Mouse (Mus musculus) v-Abl transformed pro-B cells (cell line): ENCODE measurements around the gene Vmn1r233.

ENCODE experiments used
- in situ Hi-C, 2 experiments: fragments of 400-800 bp; cut with MboI; formaldehyde crosslinking; loops; one replicate each; pipeline ENCODE4 v1.15.1; 2025; ENCODE audit not compliant: unreplicated experiment in 2 of 2

The Vmn1r233 gene

DNA sequence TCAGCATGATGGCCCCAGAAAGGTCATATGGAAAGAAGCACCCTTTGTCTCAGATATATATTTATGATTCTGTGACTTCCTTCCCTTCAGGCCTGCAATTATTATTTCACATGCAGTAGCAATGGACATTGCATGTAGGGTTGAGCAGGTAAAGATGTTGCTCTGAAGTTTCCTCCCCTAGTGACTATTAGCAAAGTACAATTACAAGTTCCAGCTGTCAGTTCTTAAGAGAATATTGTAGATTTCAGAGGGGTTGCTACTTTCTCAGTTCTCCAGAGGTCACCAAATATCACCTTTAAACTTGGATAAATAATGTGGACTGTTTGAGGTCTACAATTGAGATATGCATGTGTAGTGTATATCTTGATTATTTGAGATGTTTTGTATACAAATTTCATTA is at the start of gene Vmn1r233:
Gene Vmn1r233 (minus strand): TSS at position 101 of the 400 bp plus-strand sequence.
- in situ Hi-C loops: no loop called here

DNA sequence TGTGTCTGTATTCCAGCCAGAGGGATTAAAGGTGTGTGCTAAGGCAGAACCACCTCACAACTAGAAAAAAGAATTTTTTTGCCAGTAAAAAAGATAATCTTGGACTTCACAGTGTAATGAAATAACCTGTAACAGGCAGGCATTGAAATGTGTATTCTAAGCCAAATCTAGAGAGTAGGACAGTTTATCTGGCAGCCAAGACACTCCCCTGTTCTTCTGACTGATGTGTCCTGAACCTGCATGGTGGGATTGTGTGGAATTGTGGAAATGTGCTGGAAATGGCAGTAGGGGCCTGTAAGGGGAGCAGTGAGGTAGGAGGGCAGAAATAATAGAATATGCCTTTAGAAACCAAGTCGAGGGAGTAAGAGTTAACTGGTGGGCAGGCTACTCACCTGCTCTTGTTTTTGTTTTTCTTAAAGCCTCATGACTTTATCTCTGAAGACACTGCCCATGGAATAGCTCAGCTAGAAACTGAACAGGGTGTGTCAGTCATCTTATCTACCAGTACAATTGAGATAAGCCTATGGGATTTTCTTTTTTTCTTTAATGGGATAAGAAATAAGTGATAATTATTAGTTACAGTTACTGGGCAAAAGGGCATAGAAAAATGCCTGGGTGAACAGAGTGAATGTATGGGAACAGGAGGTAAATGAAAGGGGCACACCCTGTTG is 22.3 kb upstream of the Vmn1r233 start:
- in situ Hi-C loops: loop anchor here (25.0 kb wide), 2 partner anchors 519 to 719 kb away; partner anchors contain the start of genes Zfp229 (in 2 of the 2) and Zfp52 (in 2 of the 2)

DNA sequence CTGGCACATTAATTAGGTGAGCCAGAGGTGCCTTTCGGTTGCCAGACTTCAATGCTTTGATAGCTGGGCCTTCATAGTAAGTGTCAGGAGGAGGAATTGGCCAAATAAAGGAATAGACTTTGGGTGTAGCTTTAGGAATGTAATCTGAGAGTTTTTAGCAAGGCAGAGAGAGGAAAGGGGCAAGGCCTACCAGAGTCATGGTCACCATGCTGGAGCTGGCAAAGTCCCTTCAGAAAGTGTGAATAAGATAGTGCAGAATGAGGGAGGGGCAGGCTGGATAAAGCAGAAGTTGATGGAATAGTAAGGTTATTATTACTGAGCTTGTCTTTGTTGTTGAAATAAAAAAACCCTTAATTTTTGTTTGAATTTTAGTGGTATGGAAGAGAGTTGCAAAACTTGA is 13.5 kb upstream of the Vmn1r233 start:
- in situ Hi-C loops: loop anchor here (25.0 kb wide), 2 partner anchors 528 to 728 kb away; partner anchors contain the start of genes Zfp229 (in 2 of the 2) and Zfp52 (in 2 of the 2)

DNA sequence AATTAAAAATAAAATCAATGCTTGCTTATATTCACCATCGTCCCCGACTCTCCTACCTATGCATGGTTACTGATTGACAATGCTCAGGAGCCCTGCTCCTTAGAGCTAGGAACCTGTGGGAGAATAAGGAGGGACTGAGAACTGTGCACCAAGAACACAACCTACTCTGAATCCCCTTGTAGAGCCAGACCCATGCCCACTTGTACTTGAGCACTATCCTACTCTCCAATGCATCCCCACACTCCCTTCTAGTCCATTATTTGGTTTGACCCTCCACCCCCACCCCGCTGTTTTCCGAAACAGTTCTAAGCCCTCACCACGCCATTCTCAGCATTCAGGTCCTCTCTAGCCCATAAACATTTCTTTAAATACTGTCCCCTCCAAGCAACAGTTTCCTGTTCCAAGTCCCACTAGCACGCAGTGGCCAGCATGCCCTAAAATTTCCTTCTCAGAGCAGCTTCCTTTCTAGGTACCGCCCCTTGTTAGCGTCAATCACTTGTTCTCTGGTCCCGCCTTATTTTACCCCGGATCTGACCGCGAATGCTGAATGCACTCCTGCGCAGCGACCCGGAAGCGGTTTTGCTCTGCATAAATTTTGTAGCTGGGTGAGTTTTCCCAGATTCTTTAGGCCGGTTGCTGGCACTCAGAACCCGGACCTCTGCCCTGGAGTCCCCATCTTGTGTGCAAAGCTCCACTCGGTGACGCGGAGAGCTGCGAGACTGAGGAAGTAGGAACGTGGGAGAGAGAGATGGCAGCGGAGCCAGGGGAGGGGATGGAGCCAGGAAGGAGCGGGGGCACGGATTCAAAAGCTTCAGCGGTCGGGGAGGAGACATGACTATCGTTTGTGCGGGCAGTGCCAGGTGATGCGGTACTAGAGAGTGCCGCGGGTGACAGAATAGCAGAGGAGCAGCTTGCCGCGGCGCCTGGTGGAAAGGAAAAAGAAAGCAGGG is 12.4 kb upstream of the Vmn1r233 start, which contains the start of gene Zfp160:
Gene Zfp160 (plus strand): TSS at position 522 of the 950 bp plus-strand sequence.
- in situ Hi-C loops: loop anchor here (25.0 kb wide), 2 partner anchors 529 to 729 kb away; partner anchors contain the start of genes Zfp229 (in 2 of the 2) and Zfp52 (in 2 of the 2)

DNA sequence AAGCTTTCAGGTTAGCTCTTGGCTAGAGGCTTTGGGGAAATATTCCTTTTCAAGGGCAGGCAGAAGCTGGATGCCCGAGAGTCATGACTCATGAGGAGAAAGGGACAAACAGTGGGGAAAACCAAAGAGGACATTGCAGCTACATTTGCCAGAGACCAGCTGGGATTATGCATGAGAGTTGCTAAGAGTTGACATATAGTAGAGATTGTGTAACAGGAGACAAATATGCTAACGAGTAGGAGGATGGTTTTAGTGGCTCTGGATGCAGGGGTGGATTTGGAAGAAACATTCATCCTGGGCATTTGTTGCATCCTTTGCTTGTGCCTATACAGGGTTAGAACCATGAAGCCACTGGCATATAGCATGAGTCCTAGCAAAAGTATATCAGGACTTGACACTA is 2.5 kb downstream of the Vmn1r233 start:
- in situ Hi-C loops: no loop called here

DNA sequence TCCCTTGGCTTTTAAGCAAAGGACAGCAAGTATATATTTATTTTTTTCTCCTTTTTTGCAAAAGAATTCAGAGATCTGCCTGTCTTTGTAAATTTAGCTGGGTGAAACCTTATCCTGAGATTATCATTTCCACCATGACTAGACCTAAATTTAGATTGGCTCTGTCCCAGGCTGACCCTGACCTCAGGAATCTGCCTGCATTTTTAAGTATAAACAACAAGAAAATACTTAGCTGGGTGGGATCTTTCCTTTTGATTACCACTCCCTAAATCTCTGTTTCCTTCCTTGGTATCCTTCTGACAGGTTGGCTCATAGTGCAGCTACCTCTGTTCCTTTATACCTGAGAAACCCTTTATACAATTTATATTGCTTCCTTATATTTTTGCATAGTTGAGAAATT is 29.6 kb downstream of the Vmn1r233 start:
- in situ Hi-C loops: loop anchor here (25.0 kb wide), 2 partner anchors 471 to 1396 kb away; partner anchors contain the start of genes Zfp758 (in 1 of the 2) and Zfp944 (in 1 of the 2)

DNA sequence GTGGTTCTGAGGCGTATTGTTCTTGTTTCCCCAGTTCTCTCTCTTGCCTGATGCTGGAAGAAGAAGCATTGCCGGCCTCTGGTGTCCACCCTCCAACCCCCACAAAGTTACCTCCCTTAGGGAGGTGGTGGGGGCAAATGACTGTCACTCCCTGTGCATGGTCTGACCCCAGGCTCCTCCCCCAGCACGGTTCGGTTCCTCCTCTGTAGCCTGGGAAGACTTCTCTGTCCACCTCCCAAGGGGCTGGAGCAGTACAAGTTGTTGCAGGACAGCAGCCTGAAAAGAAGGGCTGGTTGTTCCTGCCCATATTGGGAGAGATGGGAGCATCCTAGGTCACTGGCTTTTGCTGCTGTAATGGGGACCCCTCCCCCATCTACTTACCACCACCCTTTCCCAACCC is 30.8 kb downstream of the Vmn1r233 start:
- in situ Hi-C loops: loop anchor here (25.0 kb wide), 2 partner anchors 472 to 1397 kb away; partner anchors contain the start of genes Zfp758 (in 1 of the 2) and Zfp944 (in 1 of the 2)

DNA sequence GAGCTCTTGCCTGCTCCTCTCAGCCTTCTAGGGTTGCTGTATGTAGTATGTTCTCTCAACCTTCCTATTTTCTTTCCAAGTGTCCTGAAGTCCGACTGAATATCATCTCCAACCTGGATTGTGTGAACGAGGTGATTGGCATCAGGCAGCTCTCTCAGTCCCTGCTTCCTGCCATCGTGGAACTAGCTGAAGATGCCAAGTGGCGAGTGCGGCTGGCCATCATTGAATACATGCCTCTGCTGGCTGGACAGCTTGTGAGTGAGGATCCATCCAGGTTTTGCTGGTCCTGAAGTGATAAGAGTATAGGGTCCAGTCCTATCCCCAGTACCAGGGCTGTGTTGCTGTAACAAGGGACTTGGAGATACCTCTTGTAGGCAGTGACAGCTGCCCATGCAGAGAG is 35.9 kb downstream of the Vmn1r233 start:
- in situ Hi-C loops: loop anchor here (25.0 kb wide), 2 partner anchors 477 to 1402 kb away; partner anchors contain the start of genes Zfp758 (in 1 of the 2) and Zfp944 (in 1 of the 2)

DNA sequence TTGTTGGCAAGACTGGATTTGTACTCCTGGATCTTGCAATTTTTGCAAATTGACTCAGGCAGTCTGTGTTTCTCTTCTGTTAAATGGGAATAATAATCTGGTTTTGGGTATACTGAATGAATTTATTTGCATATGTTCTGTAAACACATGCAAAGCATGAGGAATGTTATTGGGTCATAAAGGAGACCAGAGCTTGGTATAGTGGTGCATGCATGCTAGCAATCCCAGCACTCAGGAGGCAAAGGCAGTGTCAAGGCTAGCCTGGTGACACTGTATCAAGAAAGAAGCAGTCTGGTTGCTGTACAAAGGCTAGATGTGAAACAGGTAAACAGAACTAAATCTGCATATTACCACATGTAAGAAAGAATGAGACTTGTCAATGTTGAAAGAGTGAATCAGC is 49.6 kb downstream of the Vmn1r233 start:
- in situ Hi-C loops: loop anchor here (5.0 to 25.0 kb wide), 5 partner anchors 56 to 788 kb away; partner anchors contain the start of genes Zfp229 (in 1 of the 2), Zfp54 (in 1 of the 2) and Zfp983 (in 1 of the 2)

DNA sequence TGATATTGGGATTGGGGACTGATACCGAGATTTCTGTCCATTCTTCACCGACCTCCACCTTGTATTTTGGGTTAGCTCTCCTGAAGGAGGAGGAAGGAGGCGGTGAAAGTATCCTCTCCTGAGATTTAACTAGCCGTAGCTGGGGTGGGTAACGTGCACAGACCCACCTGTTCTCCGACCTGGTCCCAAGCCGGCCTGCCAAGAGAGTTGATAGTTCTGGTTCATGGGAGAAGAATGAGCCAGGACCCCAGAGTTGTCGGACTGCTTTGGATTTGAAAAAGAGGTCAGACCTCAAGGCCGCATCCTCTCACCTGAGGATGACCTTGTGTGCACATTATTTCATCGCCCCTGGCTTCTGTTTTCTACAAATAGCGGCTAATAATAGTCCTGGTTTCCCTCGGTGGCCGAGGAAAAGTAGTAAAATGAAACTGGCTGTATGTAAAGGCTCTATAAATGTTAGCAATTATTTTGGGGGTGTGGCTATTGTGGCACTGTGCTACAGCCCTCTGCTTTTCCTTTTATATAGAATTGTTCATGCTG is 50.2 kb downstream of the Vmn1r233 start:
- in situ Hi-C loops: loop anchor here (5.0 to 25.0 kb wide), 5 partner anchors 56 to 789 kb away; partner anchors contain the start of genes Zfp229 (in 1 of the 2), Zfp54 (in 1 of the 2) and Zfp983 (in 1 of the 2)

DNA sequence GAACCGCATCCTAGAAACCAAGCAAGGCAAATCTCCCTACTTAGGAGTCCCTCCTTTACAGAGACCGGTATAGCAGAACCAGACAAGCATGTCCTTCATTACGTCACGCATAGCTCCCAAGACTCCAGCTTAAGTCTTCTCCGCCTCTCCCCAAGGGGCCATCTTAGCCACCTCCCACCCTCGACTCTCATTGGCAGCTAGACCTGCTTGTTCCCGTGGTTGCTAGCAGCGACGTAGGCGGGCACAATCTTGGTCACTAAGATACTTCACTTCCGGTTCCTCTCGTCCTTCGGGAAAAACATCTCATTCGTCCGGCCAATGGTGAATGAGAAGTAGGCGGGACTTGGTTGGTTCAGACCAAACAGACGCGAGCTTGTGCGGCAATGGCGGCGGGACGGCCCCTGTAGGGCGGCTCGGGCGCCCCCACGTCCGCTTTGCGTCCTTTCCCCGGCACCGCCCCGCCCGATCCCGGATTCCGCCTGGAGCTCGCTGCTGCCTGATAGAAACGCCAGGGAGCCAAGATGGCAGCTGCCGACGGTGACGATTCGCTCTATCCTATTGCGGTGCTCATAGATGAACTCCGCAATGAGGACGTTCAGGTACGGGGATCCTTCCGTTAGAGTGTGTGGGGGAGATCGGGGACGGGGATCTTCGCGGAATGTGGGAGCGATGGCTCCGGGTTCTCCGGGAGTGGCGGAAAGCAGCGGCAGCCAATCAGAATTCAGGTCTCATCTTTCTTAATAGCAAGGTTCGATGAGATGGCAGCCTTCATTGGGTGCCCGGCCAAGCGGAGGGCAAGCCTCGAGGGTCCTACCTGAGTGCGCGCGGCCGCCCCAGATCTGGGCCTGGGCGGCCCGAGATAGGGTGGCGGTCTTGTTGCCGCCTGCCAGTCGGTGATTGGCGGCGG is 51.0 kb downstream of the Vmn1r233 start, which contains the start of gene Ppp2r1a:
Gene Ppp2r1a (plus strand): TSS at position 327 of the 907 bp plus-strand sequence.
- in situ Hi-C loops: loop anchor here (5.0 to 25.0 kb wide), 5 partner anchors 57 to 790 kb away; partner anchors contain the start of genes Zfp229 (in 1 of the 2), Zfp54 (in 1 of the 2) and Zfp983 (in 1 of the 2)

DNA sequence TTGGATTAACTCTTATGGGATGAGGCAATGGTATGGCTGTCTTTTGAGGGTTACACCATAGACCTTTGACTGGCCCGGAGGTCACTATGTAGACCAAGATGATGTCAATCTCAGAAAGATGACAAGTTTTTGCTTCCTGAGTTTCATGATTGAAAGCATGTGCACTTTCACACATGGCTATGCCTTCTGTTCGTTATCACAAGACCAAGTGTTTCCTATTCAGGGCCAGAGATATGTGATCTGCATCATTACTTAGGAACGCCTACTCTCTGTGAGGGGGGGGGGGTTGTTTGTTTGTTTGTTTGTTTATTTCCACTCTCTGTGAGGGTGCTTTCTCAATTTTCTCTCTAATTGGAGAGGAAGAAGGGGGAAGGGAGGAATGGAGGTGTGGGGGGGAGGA is 52.0 kb downstream of the Vmn1r233 start:
- in situ Hi-C loops: loop anchor here in 1 of 2 experiments (10.0 to 25.0 kb wide), 3 partner anchors 468 to 791 kb away; partner anchors contain the start of genes Zfp229, Zfp54 and Zfp983
